Mouse (Mus musculus) pancreas, adult 10 weeks (tissue): ENCODE results near the gene Plscr5. TPM values are rescaled to one million over a fixed set of nuclear protein-coding genes. Genes with fewer than 3 reads are reported as not detected.

Source experiments
- polyA plus RNA-seq: library from polyadenylated mRNA; stranded (reverse); fragments of 350-450 nt; fragmentation: Illumina TruSeq; extraction: RNeasy Lipid Tissue Mini Kit (QIAGEN cat#74804); gene quantifications from one replicate; pipeline ENCODE4 v1.2.3, GENCODE M21; 2015; ENCODE audit warnings: low read depth, low replicate concordance; ENCODE audit not compliant: insufficient read depth

Plscr5 gene
- not detected for polyA plus RNA-seq

DNA sequence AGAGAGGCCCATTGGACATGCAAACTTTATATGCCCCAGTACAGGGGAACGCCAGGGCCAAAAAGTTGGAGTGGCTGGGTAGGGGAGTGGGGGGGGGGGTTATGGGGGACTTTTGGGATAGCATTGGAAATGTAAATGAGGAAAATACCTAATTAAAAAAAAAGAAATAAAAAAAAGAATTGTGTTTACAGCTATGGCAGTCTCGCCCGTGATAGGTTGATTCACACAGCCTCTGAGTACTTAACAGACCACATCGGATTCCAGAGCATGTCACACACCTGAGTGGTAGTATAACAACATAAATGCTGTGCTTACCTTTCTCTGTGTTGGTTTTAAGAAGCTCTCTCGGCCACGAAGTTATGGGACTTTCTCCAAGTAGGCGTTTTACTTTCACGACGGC lies at the start of gene Plscr5:
Gene Plscr5, plus strand, starts transcription at position 301 of the 400 bp plus-strand sequence.

DNA sequence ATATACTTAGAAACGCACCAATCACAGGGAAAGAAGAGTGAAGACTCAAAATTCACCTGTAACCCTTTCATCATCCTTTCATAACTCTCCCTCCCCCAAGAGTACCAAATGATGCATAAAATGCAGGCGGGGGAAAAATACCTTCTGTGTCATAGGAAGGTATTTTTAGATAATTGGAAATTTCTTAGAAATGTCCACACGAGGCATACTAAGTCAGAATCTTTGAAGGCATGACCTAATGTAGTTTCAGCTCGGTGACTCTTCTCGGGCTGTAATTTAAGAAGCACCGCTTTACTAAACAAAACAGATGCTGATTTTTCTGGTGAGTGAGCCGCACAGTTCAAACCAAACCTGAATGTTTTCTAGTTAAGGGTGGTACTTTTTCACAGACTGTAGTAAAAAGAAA lies 56.7 kb downstream of the Plscr5 start, which contains the start of gene Plscr1:
Gene Plscr1, plus strand, starts transcription at position 304 of the 406 bp plus-strand sequence.

Other genes with a start within 250 kb of the Plscr5 start
- gene Plscr1, start 56.8 kb downstream of the Plscr5 start, polyA plus RNA-seq, result 8.7 TPM
- gene Plscr2, start 82.7 kb downstream of the Plscr5 start, polyA plus RNA-seq, result 12.8 TPM
- gene 1700057G04Rik, start 116.4 kb downstream of the Plscr5 start, polyA plus RNA-seq, result not detected